Mouse (Mus musculus) heart, postnatal 4 days (tissue): ENCODE data around the gene Rpl10-ps3. TPM values are rescaled to one million over a fixed set of nuclear protein-coding genes. Genes with fewer than 3 reads are reported as not detected.

Experiments
- DNase-seq: peaks from one replicate; pipeline ENCODE4 v3.0.0; 2021
- total RNA-seq, 2 experiments: library from RNA; stranded (reverse); gene quantifications; 2 replicates each; pipeline ENCODE4 v1.2.3; 2021

Rpl10-ps3 gene
- total RNA-seq = 100 to 1,000 TPM; 702 to 730 TPM

GRCm38 (mm10) chr9:50344868-50345267 is at the start of gene Rpl10-ps3:
TSS of gene Rpl10-ps3 (minus strand) at chr9:50344968.
- no peak for DNase-seq

GRCm38 (mm10) chr9:50375598-50375997 is 30.8 kb upstream of the Rpl10-ps3 start:
- no peak for DNase-seq

- no peak for DNase-seq
Measured at GRCm38 (mm10) chr9:50374666-50375065, 29.9 kb upstream of the Rpl10-ps3 start.

GRCm38 (mm10) chr9:50368551-50369297 is 24.0 kb upstream of the Rpl10-ps3 start:
- DNase-seq = no peak

- no peak for DNase-seq
Measured at GRCm38 (mm10) chr9:50365059-50365780, 20.5 kb upstream of the Rpl10-ps3 start.

GRCm38 (mm10) chr9:50363962-50364361 is 19.2 kb upstream of the Rpl10-ps3 start:
- no peak for DNase-seq

- no peak for DNase-seq
Measured at GRCm38 (mm10) chr9:50363259-50363658, 18.5 kb upstream of the Rpl10-ps3 start.

- DNase-seq = no peak
Measured at GRCm38 (mm10) chr9:50362556-50362955, 17.8 kb upstream of the Rpl10-ps3 start.

GRCm38 (mm10) chr9:50360370-50360769 is 15.6 kb upstream of the Rpl10-ps3 start:
- DNase-seq = no peak

- DNase-seq = no peak
Measured at GRCm38 (mm10) chr9:50357331-50357730, 12.6 kb upstream of the Rpl10-ps3 start.

GRCm38 (mm10) chr9:50351746-50352145 is 7.0 kb upstream of the Rpl10-ps3 start:
- no peak for DNase-seq

GRCm38 (mm10) chr9:50350571-50350970 is 5.8 kb upstream of the Rpl10-ps3 start:
- no peak for DNase-seq

- no peak for DNase-seq
Measured at GRCm38 (mm10) chr9:50349156-50349555, 4.4 kb upstream of the Rpl10-ps3 start.

- DNase-seq = no peak
Measured at GRCm38 (mm10) chr9:50348256-50348655, 3.5 kb upstream of the Rpl10-ps3 start.

- DNase-seq = no peak
Measured at GRCm38 (mm10) chr9:50335539-50336325, 9.0 kb downstream of the Rpl10-ps3 start.

- DNase-seq = peak; percentile 54
Measured at GRCm38 (mm10) chr9:50333413-50333812, 11.4 kb downstream of the Rpl10-ps3 start.

GRCm38 (mm10) chr9:50324355-50325225 is 20.2 kb downstream of the Rpl10-ps3 start:
- DNase-seq = no peak

GRCm38 (mm10) chr9:50320729-50321128 is 24.0 kb downstream of the Rpl10-ps3 start:
- DNase-seq = no peak

GRCm38 (mm10) chr9:50319506-50319905 is 25.3 kb downstream of the Rpl10-ps3 start:
- no peak for DNase-seq

- DNase-seq = no peak
Measured at GRCm38 (mm10) chr9:50317299-50317698, 27.5 kb downstream of the Rpl10-ps3 start.

GRCm38 (mm10) chr9:50315650-50316049 is 29.1 kb downstream of the Rpl10-ps3 start:
- DNase-seq = no peak

- DNase-seq = no peak
Measured at GRCm38 (mm10) chr9:50311036-50311545, 33.7 kb downstream of the Rpl10-ps3 start.
